Mouse (Mus musculus): Measurements from ENCODE around the gene Ppm1j. TPM values are rescaled to one million over a fixed set of nuclear protein-coding genes. Genes with fewer than 3 reads are reported as not detected.
"Not testable (repeated sequence)": the region's sequence is repeated elsewhere in the genome, so short reads cannot be mapped to it uniquely, and the experiment has no call there.

The Ppm1j gene
- polyA plus RNA-seq, 1 experiment from 2014 or later = 36.6 TPM

GRCm38 (mm10) chr3:104793871-104794828 is 13.3 kb downstream of the Ppm1j start:
- peak; percentile 84 for ATAC-seq (ENCODE audit: extremely low read depth, insufficient number of reproducible peaks, low FRiP score, low TSS enrichment)
- WGBS = 34% methylated on average over 20 of the region's 20 CpGs
- no peaks in the 10 kb centered on the region for H3K27me3 ChIP-seq (replicated peaks)
- H3K36me3 ChIP-seq = peaks cover 71% of the 10 kb centered on the region
- H3K9ac ChIP-seq = peak overlapping the region; percentile 70
- no peaks in the 10 kb centered on the region for H3K9me3 ChIP-seq
- H3K4me1 ChIP-seq = peaks cover 72% of the 10 kb centered on the region
- peak overlapping the region; percentile 48 for H3K4me2 ChIP-seq
- peak overlapping the region; percentile 17; the same call in 1 of the 2 replicates for H3K4me3 ChIP-seq
- H3K27ac ChIP-seq (replicated peaks) = peak overlapping the region; percentile 96

DNA sequence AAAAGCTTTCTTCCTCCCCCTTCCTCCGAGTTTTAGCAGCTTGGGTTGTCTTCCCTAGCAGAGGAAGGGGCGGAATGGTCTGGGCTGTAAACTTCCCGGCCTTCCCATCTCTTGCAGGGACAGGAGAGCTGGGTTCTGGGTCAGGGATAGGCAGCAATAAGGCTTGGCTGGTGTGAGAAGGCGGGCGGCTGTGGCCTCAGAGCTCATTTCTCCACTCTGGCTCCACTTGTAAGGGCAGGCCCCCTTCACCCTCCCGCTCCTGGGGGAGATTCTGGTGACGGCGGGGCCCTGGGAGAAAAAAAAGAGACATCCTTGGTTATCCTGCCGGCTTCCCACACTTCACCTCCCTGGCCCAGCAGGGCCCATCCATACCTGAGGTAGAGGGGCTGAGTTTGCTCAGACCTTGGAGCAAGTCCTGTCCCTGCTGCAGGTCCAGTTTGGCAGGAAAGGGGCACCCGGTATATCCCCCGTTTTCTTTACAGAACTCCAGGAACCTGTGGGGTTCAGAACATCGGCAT is 14.2 kb downstream of the Ppm1j start:
- WGBS = 47% methylated on average over 12 of the region's 12 CpGs
- Histone ChIP-seq H3K4me3 (no peak overlapping the region), H3K4me1 (peaks cover 67% of the 10 kb centered on the region), H3K4me2 (peak overlapping the region; percentile 32), H3K9me3 (no peaks in the 10 kb centered on the region), H3K27ac (replicated peaks) (peak overlapping the region; percentile 96), H3K9ac (peak overlapping the region; percentile 72), H3K27me3 (replicated peaks) (no peaks in the 10 kb centered on the region), H3K36me3 (peaks cover 80% of the 10 kb centered on the region)
- ATAC-seq (ENCODE audit: extremely low read depth, insufficient number of reproducible peaks, low FRiP score, low TSS enrichment) = no peak

- no peaks in the 10 kb centered on the region for H3K9me3 ChIP-seq
- peak overlapping the region; percentile 96 for H3K27ac ChIP-seq (replicated peaks)
- H3K4me1 ChIP-seq = peaks cover 59% of the 10 kb centered on the region
- H3K4me2 ChIP-seq = no peak overlapping the region
- 60% methylated on average over 15 of the region's 15 CpGs for WGBS
- no peak for ATAC-seq (ENCODE audit: extremely low read depth, insufficient number of reproducible peaks, low FRiP score, low TSS enrichment)
- H3K36me3 ChIP-seq = peaks cover 87% of the 10 kb centered on the region
- no peaks in the 10 kb centered on the region for H3K27me3 ChIP-seq (replicated peaks)
- no peak overlapping the region for H3K4me3 ChIP-seq
- H3K9ac ChIP-seq = peak overlapping the region; percentile 19; the same call in 1 of the 2 replicates
Observed at GRCm38 (mm10) chr3:104795661-104796340, 14.9 kb downstream of the Ppm1j start.

GRCm38 (mm10) chr3:104796430-104797082 is 15.7 kb downstream of the Ppm1j start:
- H3K27me3 ChIP-seq (replicated peaks) = no peaks in the 10 kb centered on the region
- H3K9ac ChIP-seq = 0 out of 2 replicates have a peak overlapping the region, but pooled peaks have one; percentile 19
- no peak for ATAC-seq (ENCODE audit: extremely low read depth, insufficient number of reproducible peaks, low FRiP score, low TSS enrichment)
- no peaks in the 10 kb centered on the region for H3K9me3 ChIP-seq
- H3K4me2 ChIP-seq = no peak overlapping the region
- H3K27ac ChIP-seq (replicated peaks) = 0 out of 2 replicates have a peak overlapping the region, but pooled peaks have one; percentile 96
- 67% methylated on average over 15 of the region's 15 CpGs for WGBS
- H3K4me3 ChIP-seq = no peak overlapping the region
- peaks cover 91% of the 10 kb centered on the region for H3K36me3 ChIP-seq
- peaks cover 52% of the 10 kb centered on the region for H3K4me1 ChIP-seq

- Histone ChIP-seq H3K36me3 (peaks cover 89% of the 10 kb centered on the region), H3K9me3 (no peaks in the 10 kb centered on the region), H3K4me3 (no peak overlapping the region), H3K4me1 (peaks cover 17% of the 10 kb centered on the region), H3K4me2 (no peak overlapping the region), H3K27me3 (replicated peaks) (no peaks in the 10 kb centered on the region), H3K9ac (no peak overlapping the region), H3K27ac (replicated peaks) (no peak overlapping the region)
- WGBS = 92% methylated on average over 11 of the region's 11 CpGs
- no peak for ATAC-seq (ENCODE audit: extremely low read depth, insufficient number of reproducible peaks, low FRiP score, low TSS enrichment)
Observed at GRCm38 (mm10) chr3:104800681-104801080, 19.8 kb downstream of the Ppm1j start.

DNA sequence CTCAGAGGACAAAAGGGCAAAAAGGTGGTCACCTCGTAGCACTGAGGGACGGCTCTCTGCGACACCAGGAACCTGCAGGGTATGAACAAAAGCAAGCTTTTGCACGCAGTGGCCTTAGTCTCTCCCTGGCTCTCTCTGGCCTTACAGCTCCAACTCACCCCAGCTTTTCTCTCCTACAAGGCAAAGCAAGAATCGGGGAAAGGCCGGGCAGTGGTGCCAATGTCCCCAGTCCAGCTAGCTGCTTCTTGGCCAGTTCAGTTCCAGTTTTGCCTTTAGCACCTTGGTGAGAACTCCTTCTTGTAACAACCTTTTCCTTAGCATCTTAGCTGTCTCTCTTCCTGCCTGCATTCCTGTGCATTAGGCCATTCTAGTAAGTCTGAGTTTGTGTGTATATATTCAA is 20.6 kb downstream of the Ppm1j start:
- H3K4me3 ChIP-seq = no peak overlapping the region
- no peaks in the 10 kb centered on the region for H3K9me3 ChIP-seq
- no peak for ATAC-seq (ENCODE audit: extremely low read depth, insufficient number of reproducible peaks, low FRiP score, low TSS enrichment)
- H3K4me1 ChIP-seq = peaks cover 17% of the 10 kb centered on the region
- 88% methylated on average over 6 of the region's 6 CpGs for WGBS
- no peak overlapping the region for H3K27ac ChIP-seq (replicated peaks)
- H3K36me3 ChIP-seq = peaks cover 86% of the 10 kb centered on the region
- no peak overlapping the region for H3K9ac ChIP-seq
- no peaks in the 10 kb centered on the region for H3K27me3 ChIP-seq (replicated peaks)
- no peak overlapping the region for H3K4me2 ChIP-seq

GRCm38 (mm10) chr3:104804312-104804711 is 23.5 kb downstream of the Ppm1j start:
- no peak for ATAC-seq (ENCODE audit: extremely low read depth, insufficient number of reproducible peaks, low FRiP score, low TSS enrichment)
- H3K36me3 ChIP-seq = peaks cover 76% of the 10 kb centered on the region
- no peak overlapping the region for H3K4me3 ChIP-seq
- H3K9me3 ChIP-seq = no peaks in the 10 kb centered on the region
- H3K4me1 ChIP-seq = peaks cover 18% of the 10 kb centered on the region
- no peak overlapping the region for H3K27ac ChIP-seq (replicated peaks)
- no peak overlapping the region for H3K9ac ChIP-seq
- 91% methylated on average over 10 of the region's 10 CpGs for WGBS
- no peaks in the 10 kb centered on the region for H3K27me3 ChIP-seq (replicated peaks)
- H3K4me2 ChIP-seq = no peak overlapping the region

DNA sequence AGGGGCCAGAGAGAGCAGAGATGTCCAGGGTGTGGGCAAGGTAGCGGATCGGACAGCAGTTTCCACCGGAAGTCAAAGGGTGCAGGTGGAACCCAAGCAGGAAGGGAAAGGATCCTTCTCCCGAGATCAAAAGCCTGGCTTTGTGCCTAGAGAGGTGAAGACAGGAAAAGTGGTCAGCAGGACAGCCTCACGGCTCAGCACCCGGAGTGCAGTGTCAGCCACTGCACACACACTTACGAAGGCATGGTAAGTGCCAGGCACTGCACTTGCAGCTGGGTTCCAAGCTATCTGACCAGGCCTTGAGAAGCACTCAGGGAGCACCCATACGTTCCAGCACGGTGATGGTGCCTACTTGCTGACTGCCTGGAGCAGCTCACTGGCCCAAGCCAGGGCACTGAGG is 24.7 kb downstream of the Ppm1j start:
- Histone ChIP-seq H3K4me3 (no peak overlapping the region), H3K27ac (replicated peaks) (peak overlapping the region; percentile 37; the same call in 1 of the 2 replicates), H3K4me1 (peaks cover 18% of the 10 kb centered on the region), H3K9me3 (no peaks in the 10 kb centered on the region), H3K9ac (0 out of 2 replicates have a peak overlapping the region, but pooled peaks have one; percentile 12), H3K27me3 (replicated peaks) (no peaks in the 10 kb centered on the region), H3K36me3 (peaks cover 64% of the 10 kb centered on the region), H3K4me2 (no peak overlapping the region)
- WGBS = 35% methylated on average over 9 of the region's 9 CpGs
- peak; percentile 37; the same call in 1 of the 2 replicates for ATAC-seq (ENCODE audit: extremely low read depth, insufficient number of reproducible peaks, low FRiP score, low TSS enrichment)

GRCm38 (mm10) chr3:104811752-104812151 is 30.9 kb downstream of the Ppm1j start:
- Histone ChIP-seq H3K27me3 (replicated peaks) (no peaks in the 10 kb centered on the region), H3K4me1 (peaks cover 31% of the 10 kb centered on the region)

GRCm38 (mm10) chr3:104812254-104812653 is 31.4 kb downstream of the Ppm1j start:
- WGBS = 84% methylated on average over 4 of the region's 4 CpGs
- Histone ChIP-seq H3K9ac (no peak overlapping the region), H3K36me3 (peaks cover 26% of the 10 kb centered on the region), H3K9me3 (no peaks in the 10 kb centered on the region), H3K4me1 (peaks cover 34% of the 10 kb centered on the region), H3K27me3 (replicated peaks) (no peaks in the 10 kb centered on the region), H3K4me3 (no peak overlapping the region), H3K27ac (replicated peaks) (no peak overlapping the region), H3K4me2 (no peak overlapping the region)
- no peak for ATAC-seq (ENCODE audit: extremely low read depth, insufficient number of reproducible peaks, low FRiP score, low TSS enrichment)

More at GRCm38 (mm10) chr3:104811752-104812151, 30.9 kb downstream of the Ppm1j start:
- ATAC-seq (ENCODE audit: extremely low read depth, insufficient number of reproducible peaks, low FRiP score, low TSS enrichment) = no peak
- Histone ChIP-seq H3K4me2 (no peak overlapping the region), H3K4me3 (no peak overlapping the region), H3K9ac (no peak overlapping the region), H3K9me3 (no peaks in the 10 kb centered on the region), H3K27ac (replicated peaks) (no peak overlapping the region), H3K36me3 (peaks cover 30% of the 10 kb centered on the region)
- WGBS = 15% methylated on average over 3 of the region's 3 CpGs

DNA sequence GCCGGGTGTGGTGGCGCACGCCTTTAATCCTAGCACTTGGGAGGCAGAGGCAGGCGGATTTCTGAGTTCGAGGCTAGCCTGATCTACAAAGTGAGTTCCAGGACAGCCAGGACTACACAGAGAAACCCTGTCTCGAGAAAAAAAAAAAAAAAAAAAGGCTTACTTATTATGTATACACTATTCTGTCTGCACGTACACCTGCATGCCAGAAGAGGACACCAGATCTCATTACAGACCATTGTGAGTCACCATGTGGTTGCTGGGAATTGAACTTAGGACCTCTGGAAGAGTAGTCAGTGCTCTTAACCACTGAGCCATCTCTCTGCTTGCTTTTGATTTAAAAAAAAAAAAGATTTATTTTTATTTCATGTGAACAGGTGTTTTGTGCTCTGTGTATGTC is 32.4 kb downstream of the Ppm1j start:
- H3K4me3 ChIP-seq; H3K27ac ChIP-seq (replicated peaks); H3K9me3 ChIP-seq; H3K9ac ChIP-seq; H3K27me3 ChIP-seq (replicated peaks); H3K4me2 ChIP-seq; ATAC-seq (ENCODE audit: extremely low read depth, insufficient number of reproducible peaks, low FRiP score, low TSS enrichment): not testable (repeated sequence)
- H3K4me1 ChIP-seq = peaks cover 34% of the 10 kb centered on the region
- H3K36me3 ChIP-seq = peaks cover 20% of the 10 kb centered on the region
- 86% methylated on average over 7 of the region's 7 CpGs for WGBS

All from heart, embryonic 13.5 days (tissue).